Mouse (Mus musculus): ENCODE data around the gene Drd1. TPM values are rescaled to one million over a fixed set of nuclear protein-coding genes. Genes with fewer than 3 reads are reported as not detected.

Drd1 gene
- not detected for total RNA-seq (2023)

GRCm38 (mm10) chr13:54055448-54055861 is at the start of gene Drd1:
Gene Drd1 (minus strand): TSS chr13:54055705.

GRCm38 (mm10) chr13:54071606-54072331 is 16.3 kb upstream of the Drd1 start, which contains the start of gene Sfxn1:
Gene Sfxn1 (plus strand): TSS chr13:54071869.

Other genes starting within 250 kb of the Drd1 start
- gene Sfxn1, start 16.2 kb upstream of the Drd1 start, total RNA-seq (2023), result 10 to 100 TPM; 30.8 to 32.9 TPM
- 10 to 100 TPM; 14.3 to 16.2 TPM for gene Hrh2, start 136.4 kb upstream of the Drd1 start, total RNA-seq (2023)

Measured in T-cell, adult 66 days (primary cell).